Mouse (Mus musculus) heart, postnatal 10 days (tissue): ENCODE results near the gene Gm10964. TPM values are rescaled to one million over a fixed set of nuclear protein-coding genes. Genes with fewer than 3 reads are reported as not detected.
"Not testable (repeated sequence)": the region's sequence is repeated elsewhere in the genome, so short reads cannot be mapped to it uniquely, and the experiment has no call there.

Experiments used
- DNase-seq, 2 experiments: peaks; one replicate each; pipeline ENCODE4 v3.0.0; 2021
- intact Hi-C: fragments of 180-260 bp; cut with DNase I; formaldehyde crosslinking; loops from one replicate; pipeline ENCODE4 v1.15.1; 2025
- total RNA-seq, 2 experiments: library from RNA; stranded (reverse); gene quantifications; 2 replicates each; pipeline ENCODE4 v1.2.3; 2021

Gm10964 gene
- total RNA-seq, 2 experiments from 2014 or later: not detected

- no peak for DNase-seq
- intact Hi-C loops: loop anchor here (5.0 kb wide), 1 partner anchor 34 kb away; the partner anchor contains the start of genes Ap4b1, Dclre1b and Gm43064
Observed at GRCm38 (mm10) chr3:103773508-103773907, 34.3 kb downstream of the Gm10964 start.

- no peak for DNase-seq
- intact Hi-C loops: loop anchor here (5.0 kb wide), 1 partner anchor 33 kb away; the partner anchor contains the start of genes Ap4b1, Dclre1b and Gm43064
Observed at GRCm38 (mm10) chr3:103774009-103774408, 34.8 kb downstream of the Gm10964 start.

GRCm38 (mm10) chr3:103777940-103778339 is 38.8 kb downstream of the Gm10964 start:
- intact Hi-C loops: no loop called here
- no peak for DNase-seq

GRCm38 (mm10) chr3:103778660-103779059 is 39.5 kb downstream of the Gm10964 start:
- no peak for DNase-seq
- intact Hi-C loops: no loop called here

GRCm38 (mm10) chr3:103779183-103779582 is 40.0 kb downstream of the Gm10964 start:
- no peak for DNase-seq
- intact Hi-C loops: no loop called here

GRCm38 (mm10) chr3:103780271-103780670 is 41.1 kb downstream of the Gm10964 start:
- intact Hi-C loops: no loop called here
- no peak for DNase-seq

- DNase-seq: no peak
- intact Hi-C loops: no loop called here
Observed at GRCm38 (mm10) chr3:103780777-103781176, 41.6 kb downstream of the Gm10964 start.

- intact Hi-C loops: no loop called here
- DNase-seq: no peak
Observed at GRCm38 (mm10) chr3:103782844-103783609, 43.9 kb downstream of the Gm10964 start.

GRCm38 (mm10) chr3:103787225-103787624 is 48.1 kb downstream of the Gm10964 start:
- intact Hi-C loops: no loop called here

GRCm38 (mm10) chr3:103789096-103789495 is 49.9 kb downstream of the Gm10964 start:
- DNase-seq: no peak
- intact Hi-C loops: no loop called here

More at GRCm38 (mm10) chr3:103787225-103787624, 48.1 kb downstream of the Gm10964 start:
- no peak for DNase-seq

- intact Hi-C loops: no loop called here
- peak; percentile 53 to 57 for DNase-seq
Observed at GRCm38 (mm10) chr3:103789891-103790345, 50.8 kb downstream of the Gm10964 start.

GRCm38 (mm10) chr3:103790346-103791145 is 51.4 kb downstream of the Gm10964 start:
- intact Hi-C loops: loop anchor here (1.0 kb wide), 1 partner anchor 19 kb away; the partner anchor contains the start of genes Ap4b1, Dclre1b and Gm43064
- peak; percentile 42 to 64 for DNase-seq

GRCm38 (mm10) chr3:103791230-103792110 is 52.3 kb downstream of the Gm10964 start, which contains the start of gene Hipk1:
TSS of gene Hipk1 (minus strand) at chr3:103791563.
- DNase-seq: peak; percentile 95 to 96

GRCm38 (mm10) chr3:103792111-103792406 is 52.9 kb downstream of the Gm10964 start:
- DNase-seq, intact Hi-C loops: not testable (repeated sequence)

More at GRCm38 (mm10) chr3:103791230-103792110, 52.3 kb downstream of the Gm10964 start, which contains the start of gene Hipk1:
- intact Hi-C loops: loop anchor here (1.0 kb wide), 1 partner anchor 18 kb away; the partner anchor contains the start of genes Ap4b1, Dclre1b and Gm43064

GRCm38 (mm10) chr3:103792566-103792965 is 53.4 kb downstream of the Gm10964 start:
- DNase-seq: no peak
- intact Hi-C loops: no loop called here

Other genes starting within 250 kb of the Gm10964 start
- not detected for gene Syt6, start 164.1 kb upstream of the Gm10964 start, total RNA-seq
- gene Atg4a-ps, start 93.3 kb upstream of the Gm10964 start, total RNA-seq: 1 to 10 TPM in 1 of 2 experiments, not detected in 1; 1.5 TPM
- gene Olfml3, start 1.4 kb upstream of the Gm10964 start, total RNA-seq: 1 to 10 TPM; 7.6 to 7.9 TPM
- gene Hipk1, start 52.2 kb downstream of the Gm10964 start, total RNA-seq: 100 to 1,000 TPM; 102 to 117 TPM
- gene Dclre1b, start 70.1 kb downstream of the Gm10964 start, total RNA-seq: 10 to 100 TPM; 12.4 to 13.5 TPM
- 10 to 100 TPM; 11.5 to 14.0 TPM for gene Ap4b1, start 70.2 kb downstream of the Gm10964 start, total RNA-seq
- not detected for gene Gm43064, start 70.2 kb downstream of the Gm10964 start, total RNA-seq
- gene Bcl2l15, start 93.2 kb downstream of the Gm10964 start, total RNA-seq: under 1 TPM in 1 of 2 experiments, not detected in 1; 0.32 TPM
- under 1 TPM; 0.47 to 0.72 TPM for gene Ptpn22, start 120.4 kb downstream of the Gm10964 start, total RNA-seq
- gene Rsbn1, start 174.8 kb downstream of the Gm10964 start, total RNA-seq: 10 to 100 TPM; 10.2 to 10.3 TPM
- gene Phtf1, start 228.7 kb downstream of the Gm10964 start, total RNA-seq: 10 to 100 TPM; 11.2 to 12.4 TPM